Mouse (Mus musculus): ENCODE data around the gene Gpr35.

DNA sequence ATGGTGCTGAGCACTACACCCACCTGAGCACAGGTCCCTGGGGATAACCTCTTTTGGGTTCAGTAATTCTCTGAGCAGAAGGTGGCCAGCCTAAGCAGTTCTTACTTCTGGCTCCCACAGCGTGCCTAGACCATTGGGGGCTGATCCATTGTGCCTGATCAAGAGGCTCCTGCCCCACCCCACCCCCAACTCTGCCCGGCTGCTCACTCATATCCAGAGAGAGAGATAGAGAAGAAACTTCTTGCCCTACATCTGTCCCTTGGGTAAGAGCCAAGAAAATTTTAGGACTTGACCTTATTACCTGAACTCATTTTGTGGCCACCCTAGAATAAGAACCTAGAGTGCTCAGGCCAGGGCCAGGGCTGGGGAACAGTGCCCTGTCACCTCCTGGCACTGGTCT is 42.2 kb downstream of the Gpr35 start:
- TF ChIP-seq POLR2A (IDR thresholded peaks at IDR 0.05; ENCODE audit: insufficient read length, low read depth), result no peak
- TF ChIP-seq POLR2AphosphoS2 (IDR thresholded peaks at IDR 0.05; ENCODE audit: insufficient read length, low read depth), result no peak
- TF ChIP-seq USF1 (IDR thresholded peaks at IDR 0.05; ENCODE audit: low read depth), result no peak
- no peak for TF ChIP-seq E2F4 (IDR thresholded peaks at IDR 0.05; ENCODE audit: insufficient read depth)
- no peak for TF ChIP-seq MYOD1 (IDR thresholded peaks at IDR 0.05; ENCODE audit: control insufficient read depth in 1 of 3, insufficient read length in 2 of 3, low read depth in 2 of 3)
- TF ChIP-seq MAX (IDR thresholded peaks at IDR 0.05; ENCODE audit: low read depth), result no peak
